Mouse (Mus musculus): ENCODE data around the gene Mcrip1. TPM values are rescaled to one million over a fixed set of nuclear protein-coding genes. Genes with fewer than 3 reads are reported as not detected.
A peak's percentile ranks its signal among the peaks of the same experiment; 100 is the strongest.
"Not testable (repeated sequence)": the region's sequence is repeated elsewhere in the genome, so short reads cannot be mapped to it uniquely, and the experiment has no call there.

Mcrip1 gene
- total RNA-seq, 2 experiments from 2014 or later: 58.0 to 73.4 TPM

- no peak for DNase-seq
Observed at GRCm38 (mm10) chr11:120575940-120576339, 26.4 kb upstream of the Mcrip1 start.

- DNase-seq: no peak
Observed at GRCm38 (mm10) chr11:120575046-120575445, 25.5 kb upstream of the Mcrip1 start.

GRCm38 (mm10) chr11:120574278-120574600, 24.7 kb upstream of the Mcrip1 start:
- DNase-seq: no peak

- peak in 1 of 2 experiments; percentile 22 for DNase-seq
Observed at GRCm38 (mm10) chr11:120573585-120574277, 24.2 kb upstream of the Mcrip1 start.

GRCm38 (mm10) chr11:120572752-120573584, 23.4 kb upstream of the Mcrip1 start, which contains the start of gene P4hb:
Gene P4hb (minus strand): TSS chr11:120573253.
- peak; percentile 100 for DNase-seq

GRCm38 (mm10) chr11:120572417-120572751, 22.9 kb upstream of the Mcrip1 start:
- DNase-seq: no peak

GRCm38 (mm10) chr11:120571754-120572416, 22.4 kb upstream of the Mcrip1 start:
- DNase-seq: no peak

GRCm38 (mm10) chr11:120571122-120571521, 21.6 kb upstream of the Mcrip1 start:
- no peak for DNase-seq

GRCm38 (mm10) chr11:120568324-120568723, 18.8 kb upstream of the Mcrip1 start:
- no peak for DNase-seq

GRCm38 (mm10) chr11:120565114-120565513, 15.6 kb upstream of the Mcrip1 start:
- DNase-seq: no peak

GRCm38 (mm10) chr11:120562949-120563348, 13.4 kb upstream of the Mcrip1 start:
- DNase-seq: no peak

GRCm38 (mm10) chr11:120560952-120561728, 11.6 kb upstream of the Mcrip1 start:
- no peak for DNase-seq

GRCm38 (mm10) chr11:120558843-120559242, 9.3 kb upstream of the Mcrip1 start:
- not testable (repeated sequence) for DNase-seq

GRCm38 (mm10) chr11:120555260-120555659, 5.7 kb upstream of the Mcrip1 start:
- peak; percentile 71 to 75 for DNase-seq

- peak; percentile 75 to 81 for DNase-seq
Observed at GRCm38 (mm10) chr11:120554834-120555233, 5.3 kb upstream of the Mcrip1 start.

GRCm38 (mm10) chr11:120552736-120553135, 3.2 kb upstream of the Mcrip1 start:
- no peak for DNase-seq

GRCm38 (mm10) chr11:120550810-120551440, 1.4 kb upstream of the Mcrip1 start, which contains the start of gene Ppp1r27:
Gene Ppp1r27 (minus strand): TSS chr11:120551132.
- no peak for DNase-seq

- no peak for DNase-seq
Observed at GRCm38 (mm10) chr11:120549986-120550809, 671 bp upstream of the Mcrip1 start.

- DNase-seq: no peak
Observed at GRCm38 (mm10) chr11:120548786-120549167, 750 bp downstream of the Mcrip1 start.

GRCm38 (mm10) chr11:120548214-120548613, 1.3 kb downstream of the Mcrip1 start:
- no peak for DNase-seq

GRCm38 (mm10) chr11:120547469-120547868, 2.1 kb downstream of the Mcrip1 start:
- no peak for DNase-seq

Data from adrenal gland, postnatal 36 days (tissue).